8 mouse cellular contexts compared by ENCODE assay signal in the genomic region with DNA sequence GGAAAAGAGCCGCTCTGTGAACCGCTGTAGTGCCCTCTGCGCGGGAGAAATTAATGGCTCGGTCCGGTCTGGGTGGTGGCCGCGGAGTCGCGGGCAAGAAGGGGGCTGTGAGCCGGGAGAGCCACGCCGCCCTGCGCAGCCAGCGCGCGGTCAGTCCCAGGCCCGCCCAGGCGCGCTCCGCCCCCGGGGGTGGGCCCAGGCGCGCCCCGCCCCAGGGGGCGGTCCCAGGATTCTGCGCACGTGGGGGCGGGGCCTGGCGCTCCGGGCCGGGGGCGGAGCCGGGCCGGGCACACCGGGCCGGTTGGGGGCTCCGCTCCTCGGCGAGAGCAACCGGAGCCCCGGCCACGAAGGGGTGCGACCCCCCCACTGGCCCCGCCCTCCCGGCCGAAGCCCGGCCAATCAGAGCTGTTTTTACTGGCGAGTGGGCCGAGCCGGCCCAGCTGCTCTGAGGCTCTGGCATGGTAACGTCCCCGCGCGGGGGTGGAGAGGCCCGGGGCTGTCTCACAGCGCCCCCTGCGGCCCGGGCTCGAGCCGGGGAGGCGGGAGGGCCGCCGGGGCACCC. TPM values are rescaled to one million over a fixed set of nuclear protein-coding genes. Genes with fewer than 3 reads are reported as not detected.
A peak's percentile ranks its signal among the peaks of the same experiment; 100 is the strongest.
DNase-seq lines count a peak whose midpoint lies in the region; ATAC-seq lines count a peak whose summit lies in the region.

Gene Prpf40b, plus strand, starts transcription at position 275 of the 562 bp plus-strand sequence.

- H3K36me3 ChIP-seq in hindbrain, embryonic 11.5 days (ENCODE audit: control insufficient read depth, insufficient read depth, low read length): no peaks in the 10 kb centered on the region

- peak within 1 kb of the TSS; percentile 68 for H3K4me3 ChIP-seq in hindbrain, embryonic 11.5 days (ENCODE audit: low read depth, low read length)

- H3K27ac ChIP-seq in hindbrain, embryonic 11.5 days (ENCODE audit: low read depth, low read length): peak within 1 kb of the TSS; percentile 88

- no peaks in the 10 kb centered on the region for H3K27me3 ChIP-seq in hindbrain, embryonic 11.5 days (ENCODE audit: control insufficient read depth, insufficient read depth, low read length)

- ATAC-seq in hindbrain, embryonic 11.5 days (ENCODE audit: low FRiP score): peak; percentile 97

- no peaks in the 10 kb centered on the region for H3K9me3 ChIP-seq in hindbrain, embryonic 11.5 days (ENCODE audit: control insufficient read depth, low read length)

- WGBS in hindbrain, embryonic 11.5 days: under 1% methylated on average over 58 of the region's 64 CpGs

- peak within 1 kb of the TSS; percentile 72 for H3K9ac ChIP-seq in hindbrain, embryonic 11.5 days (ENCODE audit: low read depth, low read length)

- H3K4me1 ChIP-seq in hindbrain, embryonic 11.5 days (replicated peaks; ENCODE audit: control insufficient read depth, insufficient read depth, low read length): no peaks in the 10 kb centered on the region

- peak; percentile 93 for DNase-seq in MN1 (ENCODE audit: low spot score)
- peak; percentile 93 for DNase-seq in cerebellum, adult 9-10 months
- peak; percentile 91 to 96 for DNase-seq in frontal cortex, adult 2 months (ENCODE audit: extremely low spot score in 1 of 2, low spot score in 1 of 2)
- peak; percentile 95 for DNase-seq in hindbrain, embryonic 11.5 days (ENCODE audit: low spot score)
- peak; percentile 96 to 97 for DNase-seq in layer of hippocampus, postnatal 10 days (ENCODE audit: low spot score in 2 of 2)
- peak; percentile 96 for DNase-seq in lung, postnatal 10 days
- peak; percentile 97 for DNase-seq in ovary, postnatal 36 days (ENCODE audit: low spot score)
- DNase-seq in thymus, postnatal 25 days: peak; percentile 87

- peak within 1 kb of the TSS; percentile 46 for H3K4me2 ChIP-seq in hindbrain, embryonic 11.5 days (replicated peaks; ENCODE audit: low read depth, low read length)

RNA-seq across cellular contexts. Expression of gene Prpf40b, which starts in this region (rescaled TPM):
- 163 and 182 TPM in 2 replicates for polyA plus RNA-seq in frontal cortex, adult 2 months (2012; rRNA removed)
- polyA plus RNA-seq in hindbrain, embryonic 11.5 days (2014; fragmentation: Nextera tagmentation; extraction: Ambion mirVana): 41.9 and 45.7 TPM in 2 replicates
- 100 to 1,000 TPM in 1 of 2 experiments, 10 to 100 TPM in 1; 85.8 to 105 TPM for total RNA-seq in layer of hippocampus, postnatal 10 days (2021)

Comparison
In these comparisons a context has a peak if more than half of its experiments do, and no peak if none do; other contexts are left out.
1. Peak in every context shown above with its lines: DNase-seq, ATAC-seq, H3K4me3 ChIP-seq and H3K27ac ChIP-seq.